Mouse (Mus musculus) heart, postnatal 0 days (tissue): ENCODE data around the gene Vkorc1.

ENCODE experiments used
- CTCF ChIP-seq: IDR thresholded peaks from 2 replicates; pipeline ENCODE4 v1.5.1; 2016; ENCODE audit warnings: antibody characterized with exemption, control low read depth, low read depth
- EP300 ChIP-seq: IDR thresholded peaks from 2 replicates; pipeline ENCODE4 v1.6.1; 2016; ENCODE audit warnings: antibody characterized with exemption, low read depth

- TF ChIP-seq CTCF, result no peak
- no peak for TF ChIP-seq EP300
These were observed 29.8 kb upstream of the Vkorc1 start for GRCm38 (mm10) chr7:127925252-127925651.
